Mouse (Mus musculus) hindbrain, embryonic 13.5 days (tissue): ENCODE measurements at regions not wholly inside any gene's neighbourhood (a gene's known extent, or its start where the extent isn't known, plus 50 kb on each side); places are given as distances from the start of the nearest gene placed in this dataset.

Source experiments
- ATAC-seq: fragments of 200-750 bp; cut with Nextera tagmentation; 2 replicates; pipeline ENCODE4 v1.8.0; 2017; ENCODE audit warnings: moderate TSS enrichment; ENCODE audit not compliant: low FRiP score
- H3K27ac ChIP-seq: fragments of 300-500 bp; sonication (generic); 2 replicates; pipeline ENCODE4 v1.5.1; 2015; ENCODE audit warnings: inconsistent platforms, mild to moderate bottlenecking, moderate library complexity
- H3K27me3 ChIP-seq: fragments of 300-500 bp; sonication (generic); 2 replicates; pipeline ENCODE4 v1.6.1; 2015; ENCODE audit warnings: mild to moderate bottlenecking, inconsistent platforms
- H3K36me3 ChIP-seq: fragments of 300-500 bp; sonication (generic); 2 replicates; pipeline ENCODE4 v1.6.1; 2015; ENCODE audit warnings: mild to moderate bottlenecking, inconsistent platforms
- H3K4me1 ChIP-seq: fragments of 300-500 bp; sonication (generic); replicated peaks from 2 replicates; pipeline ENCODE4 v1.6.1; 2015; ENCODE audit warnings: inconsistent platforms
- H3K4me2 ChIP-seq: fragments of 300-500 bp; sonication (generic); 2 replicates; pipeline ENCODE4 v1.6.1; 2015; ENCODE audit warnings: inconsistent platforms, mild to moderate bottlenecking, moderate library complexity
- H3K4me3 ChIP-seq: fragments of 300-500 bp; sonication (generic); 2 replicates; pipeline ENCODE4 v1.5.1; 2015; ENCODE audit warnings: mild to moderate bottlenecking, inconsistent platforms
- H3K9ac ChIP-seq: fragments of 300-500 bp; sonication (generic); 2 replicates; pipeline ENCODE4 v1.6.1; 2015; ENCODE audit warnings: mild to moderate bottlenecking, inconsistent platforms
- H3K9me3 ChIP-seq: fragments of 300-500 bp; sonication (generic); 2 replicates; pipeline ENCODE4 v1.6.1; 2016; ENCODE audit warnings: inconsistent platforms
- WGBS: fragments of 180-500 bp; shearing (Covaris S2); methylation state at CpG from one replicate; pipeline ENCODE4 v1.1.7; 2015; 5-methylcytosine and 5-hydroxymethylcytosine counted together

DNA sequence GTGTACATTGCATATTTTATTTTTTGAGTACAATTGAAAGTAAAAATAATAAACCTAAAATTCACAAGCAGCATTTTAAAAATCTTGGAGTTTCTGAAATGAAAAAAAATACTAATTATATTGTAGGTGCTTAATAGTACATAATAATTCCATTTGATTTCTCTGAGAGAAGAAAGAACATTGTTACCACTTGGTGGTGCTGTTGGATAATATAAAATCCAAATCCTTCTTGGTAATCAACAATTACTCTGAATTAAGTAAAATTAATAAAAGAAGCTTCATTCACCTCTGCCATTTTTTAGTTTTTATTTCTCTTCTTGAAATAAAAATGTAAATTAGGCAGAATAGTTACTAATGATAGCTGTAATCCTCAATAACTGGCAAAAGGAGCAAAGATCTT lies 563.2 kb upstream of the Pcdh20 start:
- H3K4me3 ChIP-seq: no peak overlapping the region
- H3K27ac ChIP-seq: no peak overlapping the region
- H3K36me3 ChIP-seq: no peaks in the 10 kb centered on the region
- H3K9me3 ChIP-seq: no peaks in the 10 kb centered on the region
- ATAC-seq: no peak
- no peak overlapping the region for H3K9ac ChIP-seq
- H3K4me1 ChIP-seq: no peaks in the 10 kb centered on the region
- H3K4me2 ChIP-seq: no peak overlapping the region
- H3K27me3 ChIP-seq: no peaks in the 10 kb centered on the region

GRCm38 (mm10) chr14:89011440-89011839 lies 540.2 kb upstream of the Pcdh20 start:
- Histone ChIP-seq H3K36me3 (no peaks in the 10 kb centered on the region), H3K4me1 (no peaks in the 10 kb centered on the region), H3K4me2 (no peak overlapping the region), H3K4me3 (no peak overlapping the region), H3K9me3 (no peaks in the 10 kb centered on the region), H3K27me3 (no peaks in the 10 kb centered on the region), H3K9ac (no peak overlapping the region), H3K27ac (no peak overlapping the region)
- no peak for ATAC-seq
- 94% methylated on average over 2 of the region's 2 CpGs for WGBS

DNA sequence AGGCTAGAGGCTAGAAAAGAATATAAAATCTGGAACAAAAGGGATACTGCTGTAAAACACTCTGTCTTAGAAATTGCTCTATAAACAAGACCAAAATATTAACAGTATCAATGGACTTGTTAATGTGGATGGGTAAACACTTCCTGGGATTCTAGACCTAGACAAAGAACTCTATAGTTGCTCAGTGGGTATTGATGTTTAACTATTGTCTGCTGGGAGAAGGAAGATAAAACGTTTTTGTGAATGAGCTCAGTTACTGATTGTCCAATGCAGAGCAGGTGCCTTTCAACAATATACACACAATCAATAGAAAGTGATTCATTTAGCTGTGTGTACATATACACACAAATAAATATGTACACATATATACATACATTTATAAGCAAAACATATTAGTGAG lies 538.5 kb upstream of the Pcdh20 start:
- Histone ChIP-seq H3K4me2 (no peak overlapping the region), H3K4me3 (no peak overlapping the region), H3K27ac (no peak overlapping the region), H3K9ac (no peak overlapping the region), H3K36me3 (no peaks in the 10 kb centered on the region), H3K9me3 (no peaks in the 10 kb centered on the region), H3K4me1 (no peaks in the 10 kb centered on the region), H3K27me3 (no peaks in the 10 kb centered on the region)
- WGBS: 14% methylated on average over 1 of the region's 1 CpGs
- no peak for ATAC-seq

GRCm38 (mm10) chr14:88981895-88982294 lies 510.7 kb upstream of the Pcdh20 start:
- Histone ChIP-seq H3K4me2 (no peak overlapping the region), H3K36me3 (no peaks in the 10 kb centered on the region), H3K9ac (no peak overlapping the region), H3K9me3 (no peaks in the 10 kb centered on the region), H3K4me1 (no peaks in the 10 kb centered on the region), H3K27ac (no peak overlapping the region), H3K4me3 (no peak overlapping the region), H3K27me3 (no peaks in the 10 kb centered on the region)
- no peak for ATAC-seq
- 15% methylated on average over 6 of the region's 6 CpGs for WGBS

DNA sequence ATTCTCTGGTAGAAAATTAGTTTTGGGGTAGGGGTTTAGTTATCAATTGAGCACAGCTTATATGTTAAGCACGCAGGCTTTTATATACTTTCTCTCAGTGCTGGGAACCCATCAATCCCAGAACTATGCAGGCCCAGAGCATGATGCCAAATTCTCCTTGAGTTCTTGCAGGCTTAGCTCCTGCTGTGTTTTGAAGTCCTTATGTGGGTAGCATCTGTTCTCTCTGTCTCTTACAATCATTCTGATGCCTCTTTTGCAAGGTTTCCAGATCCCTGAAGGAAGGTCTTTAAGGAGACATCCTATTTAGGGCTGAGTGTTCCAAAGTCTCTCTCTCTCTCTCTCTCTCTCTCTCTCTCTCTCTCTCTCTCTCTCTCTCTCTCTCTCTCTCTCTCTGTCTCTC lies 504.8 kb upstream of the Pcdh20 start:
- H3K4me1 ChIP-seq: no peaks in the 10 kb centered on the region
- ATAC-seq: no peak
- 93% methylated on average over 1 of the region's 1 CpGs for WGBS

GRCm38 (mm10) chr14:88934569-88934968 lies 463.4 kb upstream of the Pcdh20 start:
- Histone ChIP-seq H3K4me2 (no peak overlapping the region), H3K9me3 (no peaks in the 10 kb centered on the region), H3K9ac (no peak overlapping the region), H3K36me3 (no peaks in the 10 kb centered on the region), H3K27ac (no peak overlapping the region), H3K4me3 (no peak overlapping the region), H3K4me1 (no peaks in the 10 kb centered on the region), H3K27me3 (no peaks in the 10 kb centered on the region)
- 62% methylated on average over 1 of the region's 1 CpGs for whole genome bisulfite sequencing
- ATAC-seq: no peak

More for the DNA sequence above, 504.8 kb upstream of the Pcdh20 start:
- H3K9ac ChIP-seq: no peak overlapping the region
- H3K27ac ChIP-seq: no peak overlapping the region
- H3K4me3 ChIP-seq: no peak overlapping the region
- H3K27me3 ChIP-seq: no peaks in the 10 kb centered on the region
- no peak overlapping the region for H3K4me2 ChIP-seq
- no peaks in the 10 kb centered on the region for H3K9me3 ChIP-seq
- H3K36me3 ChIP-seq: no peaks in the 10 kb centered on the region
